Mouse (Mus musculus): ENCODE data around the gene Acot9. TPM values are rescaled to one million over a fixed set of nuclear protein-coding genes. Genes with fewer than 3 reads are reported as not detected.

The Acot9 gene
- total RNA-seq (2017) = 36.9 and 40.5 TPM in 2 replicates

GRCm38 (mm10) chrX:155262235-155262914, at the start of gene Acot9:
Gene Acot9, plus strand, starts transcription at chrX:155262443.
- peak; percentile 99 for ATAC-seq (ENCODE audit: extremely low read depth, insufficient number of reproducible peaks, low FRiP score, poor library complexity, severe bottlenecking)

GRCm38 (mm10) chrX:155214291-155215136, 47.7 kb upstream of the Acot9 start:
- no peak for ATAC-seq (ENCODE audit: extremely low read depth, insufficient number of reproducible peaks, low FRiP score, poor library complexity, severe bottlenecking)

- ATAC-seq (ENCODE audit: extremely low read depth, insufficient number of reproducible peaks, low FRiP score, poor library complexity, severe bottlenecking) = no peak; the same call in 1 of the 2 replicates
Observed at GRCm38 (mm10) chrX:155215501-155216248, 46.6 kb upstream of the Acot9 start.

GRCm38 (mm10) chrX:155216271-155216670, 46.0 kb upstream of the Acot9 start, which contains the start of gene Sat1:
Gene Sat1, minus strand, starts transcription at chrX:155216449.
- peak; percentile 95 for ATAC-seq (ENCODE audit: extremely low read depth, insufficient number of reproducible peaks, low FRiP score, poor library complexity, severe bottlenecking)

- no peak for ATAC-seq (ENCODE audit: extremely low read depth, insufficient number of reproducible peaks, low FRiP score, poor library complexity, severe bottlenecking)
Observed at GRCm38 (mm10) chrX:155218277-155218676, 44.0 kb upstream of the Acot9 start.

GRCm38 (mm10) chrX:155256856-155257255, 5.4 kb upstream of the Acot9 start:
- ATAC-seq (ENCODE audit: extremely low read depth, insufficient number of reproducible peaks, low FRiP score, poor library complexity, severe bottlenecking) = no peak

GRCm38 (mm10) chrX:155262915-155263252, 641 bp downstream of the Acot9 start:
- no peak for ATAC-seq (ENCODE audit: extremely low read depth, insufficient number of reproducible peaks, low FRiP score, poor library complexity, severe bottlenecking)

- peak; percentile 61; the same call in 1 of the 2 replicates for ATAC-seq (ENCODE audit: extremely low read depth, insufficient number of reproducible peaks, low FRiP score, poor library complexity, severe bottlenecking)
Observed at GRCm38 (mm10) chrX:155278483-155278882, 16.2 kb downstream of the Acot9 start.

- peak; percentile 77; the same call in 1 of the 2 replicates for ATAC-seq (ENCODE audit: extremely low read depth, insufficient number of reproducible peaks, low FRiP score, poor library complexity, severe bottlenecking)
Observed at GRCm38 (mm10) chrX:155280427-155281044, 18.3 kb downstream of the Acot9 start.

- no peak for ATAC-seq (ENCODE audit: extremely low read depth, insufficient number of reproducible peaks, low FRiP score, poor library complexity, severe bottlenecking)
Observed at GRCm38 (mm10) chrX:155306390-155306789, 44.1 kb downstream of the Acot9 start.

GRCm38 (mm10) chrX:155318005-155318404, 55.8 kb downstream of the Acot9 start:
- ATAC-seq (ENCODE audit: extremely low read depth, insufficient number of reproducible peaks, low FRiP score, poor library complexity, severe bottlenecking) = peak; percentile 61; the same call in 1 of the 2 replicates

- ATAC-seq (ENCODE audit: extremely low read depth, insufficient number of reproducible peaks, low FRiP score, poor library complexity, severe bottlenecking) = no peak
Observed at GRCm38 (mm10) chrX:155337567-155337904, 75.3 kb downstream of the Acot9 start.

- peak; percentile 64; the same call in 1 of the 2 replicates for ATAC-seq (ENCODE audit: extremely low read depth, insufficient number of reproducible peaks, low FRiP score, poor library complexity, severe bottlenecking)
Observed at GRCm38 (mm10) chrX:155337905-155338721, 75.9 kb downstream of the Acot9 start.

GRCm38 (mm10) chrX:155340654-155341053, 78.4 kb downstream of the Acot9 start, which contains the start of gene Prdx4:
Gene Prdx4, minus strand, starts transcription at chrX:155340754.
- no peak for ATAC-seq (ENCODE audit: extremely low read depth, insufficient number of reproducible peaks, low FRiP score, poor library complexity, severe bottlenecking)

- no peak for ATAC-seq (ENCODE audit: extremely low read depth, insufficient number of reproducible peaks, low FRiP score, poor library complexity, severe bottlenecking)
Observed at GRCm38 (mm10) chrX:155346249-155346648, 84.0 kb downstream of the Acot9 start.
